Mouse (Mus musculus) heart, adult 18-20 months (tissue): ENCODE measurements around the gene Clec16a. TPM values are rescaled to one million over a fixed set of nuclear protein-coding genes. Genes with fewer than 3 reads are reported as not detected.

Experiments used
- DNase-seq, 2 experiments: peaks; one replicate each; pipeline ENCODE4 v3.0.0; 2021 to 2022; ENCODE audit warnings: mixed read lengths in 1 of 2
- long read RNA-seq, 2 experiments: library from polyadenylated mRNA; stranded (forward); transcript quantifications; one replicate each; pipeline ENCODE4 v2.0.0; 2021
- total RNA-seq, 2 experiments: library from RNA; stranded (reverse); gene quantifications; 2 replicates each; pipeline ENCODE4 v1.2.3; 2021

Clec16a gene
- 10 to 100 TPM; 54.5 to 57.2 TPM for total RNA-seq
- long read RNA-seq, experiment 1, partial matches to known transcripts = 20 of 49 reads
- long read RNA-seq, experiment 1, other reads (novel, unspliced or antisense) = 29 of 49 reads
- long read RNA-seq, experiment 2, partial matches to known transcripts = 4 of 18 reads
- long read RNA-seq, experiment 2, other reads (novel, unspliced or antisense) = 14 of 18 reads

DNA sequence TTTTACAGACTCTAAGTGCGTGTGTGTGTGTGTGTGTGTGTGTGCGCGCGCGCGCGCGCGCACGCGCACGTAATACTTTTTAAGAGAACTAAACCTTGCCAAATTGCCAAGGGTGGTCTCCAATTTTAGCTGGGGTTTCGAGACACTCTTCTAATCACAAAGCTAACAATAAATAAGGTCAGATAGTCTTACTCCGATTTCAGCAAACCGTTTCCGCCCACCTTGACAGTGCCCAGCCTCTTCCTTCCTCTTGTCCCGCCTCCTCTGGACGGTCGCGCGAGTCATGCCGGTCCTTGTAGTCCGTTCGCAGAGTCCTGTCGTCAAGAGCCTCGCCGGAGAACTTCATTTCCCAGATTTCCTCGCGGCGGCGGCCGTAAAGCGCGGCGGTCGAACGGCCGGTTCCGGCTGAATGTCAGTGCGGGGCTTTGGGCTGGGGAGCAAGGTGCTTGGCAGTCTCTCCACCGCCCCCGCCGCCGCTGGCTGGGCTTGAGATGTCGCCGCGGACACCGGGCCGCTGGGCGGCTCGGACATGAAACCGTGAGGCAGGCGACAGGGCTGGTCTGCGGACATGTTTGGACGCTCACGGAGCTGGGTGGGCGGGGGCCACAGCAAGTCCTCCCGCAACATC is at the start of gene Clec16a:
TSS of gene Clec16a (plus strand) at position 345 of the 628 bp plus-strand sequence.
- peak; percentile 97 to 99 for DNase-seq

DNA sequence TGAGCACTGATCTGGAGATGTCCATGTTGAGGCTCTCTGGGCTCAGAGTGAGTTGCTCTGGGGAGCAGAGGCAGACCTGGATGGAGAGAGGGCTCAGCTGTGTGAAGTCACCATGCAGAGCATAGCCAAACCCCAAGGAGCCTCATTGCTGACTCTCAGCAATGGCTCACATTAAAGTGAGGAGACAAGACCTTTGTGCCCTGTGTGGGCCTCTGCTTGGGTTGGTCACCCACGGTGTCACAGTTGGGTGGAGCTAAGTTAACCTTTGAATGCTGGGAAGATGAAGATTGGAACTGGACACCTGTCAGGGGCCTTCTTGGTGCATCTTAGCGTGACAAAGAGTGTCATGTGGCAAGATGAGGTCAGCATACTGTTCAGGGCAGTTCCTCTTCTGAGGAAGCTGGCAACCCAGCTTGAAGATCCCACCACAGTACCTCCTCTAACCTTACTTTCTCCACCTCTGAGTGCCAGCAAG is 49.3 kb upstream of the Clec16a start:
- DNase-seq = no peak

DNA sequence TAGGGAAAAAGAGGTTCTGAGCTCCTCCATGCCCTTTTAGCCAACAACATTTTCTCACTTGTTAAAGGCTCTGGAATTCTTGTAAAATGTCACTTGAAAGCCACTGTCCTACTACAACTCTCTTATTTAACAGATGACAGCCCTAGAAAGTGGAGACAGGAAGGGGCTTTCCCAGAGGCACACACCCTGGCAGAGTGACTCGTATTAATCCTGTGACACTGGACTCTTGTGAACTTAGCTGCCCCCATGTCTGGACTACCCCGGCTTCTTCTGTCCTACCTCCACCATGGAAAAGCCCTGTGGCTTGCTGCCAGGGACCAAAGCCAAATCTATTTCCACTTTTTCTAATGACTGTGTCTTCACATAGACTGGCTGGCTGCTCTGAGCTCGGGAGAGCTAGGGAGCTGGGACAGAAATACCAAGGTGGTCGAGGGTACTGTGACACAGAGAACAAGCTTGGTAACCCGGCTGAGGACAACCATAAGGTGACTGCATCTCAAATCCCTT is 47.0 kb upstream of the Clec16a start:
- DNase-seq = peak; percentile 20 to 32

DNA sequence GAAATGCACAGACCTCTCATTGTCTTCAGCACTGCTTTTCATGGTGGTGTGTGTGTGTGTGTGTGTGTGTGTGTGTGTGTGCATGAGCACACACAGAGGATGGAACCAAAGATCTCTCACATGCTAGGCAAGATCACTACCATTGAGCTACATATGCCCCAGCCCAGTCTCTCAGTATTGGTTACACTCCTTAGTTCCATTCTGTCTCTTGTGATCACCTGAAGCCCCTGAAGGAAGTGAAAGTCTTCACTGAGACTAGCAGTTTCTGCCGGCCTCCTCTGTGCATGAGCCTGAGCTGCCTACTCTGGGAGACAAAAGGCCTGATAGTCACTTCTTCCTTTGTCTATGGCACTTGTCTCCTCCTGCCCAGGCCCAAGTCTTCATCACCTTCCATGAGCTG is 46.0 kb upstream of the Clec16a start:
- no peak for DNase-seq

DNA sequence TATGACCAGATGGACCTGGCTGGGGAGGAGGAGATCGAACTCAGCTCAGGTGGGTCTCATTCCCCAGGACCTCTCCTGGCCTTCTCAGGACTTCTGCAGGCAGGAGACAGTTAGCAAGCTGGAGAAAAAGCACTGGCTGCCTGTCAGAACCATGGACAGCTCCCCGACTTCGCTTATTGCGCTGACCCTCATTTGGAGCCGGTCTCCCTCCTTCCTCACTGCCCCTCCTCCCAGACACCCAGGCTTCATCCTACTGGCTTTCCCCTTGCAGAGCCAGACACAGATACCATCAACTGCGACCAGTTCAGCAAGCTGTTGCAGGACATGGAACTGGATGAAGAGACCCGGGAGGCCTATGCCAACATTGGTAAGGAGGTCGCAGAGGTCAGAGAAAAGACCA is 43.3 kb upstream of the Clec16a start:
- peak in 1 of 2 experiments; percentile 38 for DNase-seq

DNA sequence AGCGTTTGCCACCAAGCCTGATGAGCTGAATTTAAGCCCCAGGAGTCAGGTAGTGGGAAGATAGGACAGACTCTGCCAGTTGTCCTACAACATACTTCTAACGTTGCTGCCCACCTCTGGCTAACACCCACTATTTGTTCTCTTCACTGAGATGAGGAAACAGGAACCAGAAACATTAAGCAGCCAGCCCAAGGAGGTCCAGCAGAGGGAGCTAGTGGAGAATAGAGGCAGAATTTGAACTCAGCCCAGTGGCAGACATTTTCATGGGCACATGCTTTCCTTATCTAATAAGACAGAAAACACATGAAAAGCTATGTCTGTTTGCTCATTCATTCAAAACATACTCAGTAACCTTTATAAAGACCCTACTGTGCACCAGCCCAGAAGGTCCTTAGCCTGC is 42.1 kb upstream of the Clec16a start:
- DNase-seq = no peak

DNA sequence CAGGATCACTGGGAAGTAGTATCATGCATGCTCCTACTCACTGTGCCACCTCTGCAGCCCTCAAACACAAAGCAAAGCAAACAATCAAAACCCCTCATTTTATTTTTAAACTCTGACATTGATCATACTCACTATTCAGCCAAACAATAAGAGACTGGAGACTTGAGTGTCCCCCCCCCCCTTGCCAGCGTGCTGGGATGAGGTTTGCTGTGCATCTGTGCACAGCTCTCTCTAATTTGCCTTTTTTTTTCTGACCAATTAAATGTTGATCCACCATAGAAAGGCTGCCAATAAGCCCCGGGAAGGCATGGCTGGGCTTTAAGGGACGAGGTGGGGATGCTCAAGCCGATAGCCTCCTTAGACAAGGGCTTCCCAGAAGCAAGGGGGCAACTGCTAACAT is 37.7 kb upstream of the Clec16a start:
- no peak for DNase-seq

DNA sequence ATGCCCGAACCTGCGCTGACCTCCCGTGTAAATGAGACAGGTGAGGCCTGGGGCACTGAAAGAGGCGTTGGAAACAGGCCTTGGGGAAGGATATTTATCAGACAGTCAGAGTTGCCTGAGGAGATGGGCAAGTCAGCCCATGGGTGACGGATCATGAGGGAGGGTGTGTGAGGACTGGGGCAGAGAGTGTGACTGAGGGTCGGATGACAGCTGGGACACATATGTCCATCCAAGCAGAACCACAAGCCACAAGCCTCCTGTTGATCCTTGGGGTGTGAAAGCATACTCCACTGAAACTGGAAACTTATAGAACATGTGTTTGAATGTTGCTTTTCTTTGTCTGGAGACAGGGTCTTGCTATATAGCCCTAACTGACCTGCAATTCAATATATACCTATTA is 36.4 kb upstream of the Clec16a start:
- no peak for DNase-seq

DNA sequence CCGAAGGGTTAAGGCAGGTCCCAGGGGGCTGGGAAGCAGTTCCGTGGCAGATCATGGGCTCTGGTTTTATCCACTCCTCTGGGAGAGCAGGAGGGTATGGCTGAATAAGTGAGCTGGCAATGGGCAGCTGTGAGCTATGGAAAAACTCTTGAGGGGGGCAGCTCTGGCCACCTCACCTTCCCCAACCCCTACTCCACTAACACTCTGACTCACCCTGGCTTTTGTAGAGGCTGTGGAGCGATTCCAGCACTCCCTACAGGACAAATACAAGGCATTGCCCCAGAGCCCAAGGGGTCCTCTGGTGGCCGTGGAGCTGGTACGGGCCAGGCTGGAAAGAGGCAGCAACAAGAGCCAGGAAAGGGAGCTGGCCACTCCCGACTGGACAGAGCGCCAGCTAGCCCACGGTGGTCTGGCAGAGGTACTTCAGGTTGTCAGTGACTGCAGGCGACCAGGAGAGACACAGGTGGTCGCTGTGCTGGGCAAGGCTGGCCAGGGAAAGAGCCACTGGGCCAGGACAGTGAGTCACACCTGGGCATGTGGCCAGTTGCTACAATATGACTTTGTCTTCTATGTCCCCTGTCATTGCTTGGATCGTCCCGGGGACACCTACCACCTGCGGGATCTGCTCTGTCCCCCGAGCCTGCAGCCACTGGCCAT is 34.5 kb upstream of the Clec16a start:
- peak in 1 of 2 experiments; percentile 51 for DNase-seq

DNA sequence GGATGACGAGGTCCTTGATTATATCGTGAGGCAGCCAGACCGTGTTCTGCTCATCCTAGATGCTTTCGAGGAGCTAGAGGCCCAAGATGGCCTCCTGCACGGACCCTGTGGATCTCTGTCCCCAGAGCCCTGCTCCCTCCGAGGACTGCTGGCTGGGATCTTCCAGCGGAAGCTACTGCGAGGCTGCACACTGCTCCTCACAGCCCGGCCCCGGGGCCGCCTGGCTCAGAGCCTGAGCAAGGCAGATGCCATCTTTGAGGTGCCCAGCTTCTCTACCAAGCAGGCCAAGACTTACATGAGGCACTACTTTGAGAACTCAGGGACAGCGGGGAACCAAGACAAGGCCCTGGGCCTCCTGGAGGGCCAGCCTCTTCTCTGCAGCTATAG is 34.0 kb upstream of the Clec16a start:
- no peak for DNase-seq

DNA sequence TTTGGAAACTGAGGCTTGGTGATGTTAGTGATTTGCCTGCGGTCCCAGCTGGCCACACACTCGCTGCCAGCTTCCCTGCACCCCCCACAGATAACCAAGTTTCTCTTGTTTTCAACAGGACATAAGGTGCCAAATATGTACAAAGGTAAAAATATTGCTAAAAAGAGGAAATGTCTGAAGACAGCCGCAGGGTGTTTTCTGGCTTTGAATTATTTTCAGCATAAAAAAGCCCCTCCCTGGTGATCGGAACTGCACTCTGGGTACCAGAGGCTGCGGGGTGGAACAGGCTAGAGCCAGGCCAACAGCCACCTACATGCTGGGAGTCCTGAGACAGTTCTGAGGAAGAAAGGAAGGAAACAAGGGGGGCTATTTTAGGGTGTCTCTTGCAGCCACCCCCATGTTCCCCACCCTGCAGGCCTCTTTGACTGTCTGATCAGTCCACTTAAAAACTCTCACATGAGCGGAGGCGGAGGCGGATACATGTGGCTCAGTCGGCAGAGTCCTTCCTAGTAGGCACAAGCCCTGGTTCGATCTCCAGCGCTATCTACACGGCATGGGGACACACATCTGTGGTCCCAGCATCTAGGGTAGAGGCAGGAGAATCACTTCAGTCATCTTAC is 29.1 kb upstream of the Clec16a start:
- DNase-seq = no peak

DNA sequence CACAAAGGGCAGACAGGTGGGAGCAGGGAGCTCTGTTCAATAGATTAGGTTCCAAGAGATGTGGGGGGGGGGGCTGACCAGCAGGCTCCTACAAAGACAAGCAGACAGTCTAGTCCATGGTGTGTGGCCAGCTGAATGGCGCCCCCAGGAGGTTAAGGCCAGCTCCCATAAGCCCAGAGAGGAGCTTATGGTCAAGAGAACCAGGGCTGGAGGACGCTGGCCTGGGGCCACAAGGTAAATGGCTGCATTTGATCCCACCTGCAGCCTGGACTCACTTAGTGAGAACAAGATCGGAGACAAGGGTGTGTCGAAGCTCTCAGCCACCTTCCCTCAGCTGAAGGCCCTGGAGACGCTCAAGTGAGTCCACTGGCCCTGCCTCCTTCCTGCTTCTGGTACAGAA is 27.1 kb upstream of the Clec16a start:
- no peak for DNase-seq

DNA sequence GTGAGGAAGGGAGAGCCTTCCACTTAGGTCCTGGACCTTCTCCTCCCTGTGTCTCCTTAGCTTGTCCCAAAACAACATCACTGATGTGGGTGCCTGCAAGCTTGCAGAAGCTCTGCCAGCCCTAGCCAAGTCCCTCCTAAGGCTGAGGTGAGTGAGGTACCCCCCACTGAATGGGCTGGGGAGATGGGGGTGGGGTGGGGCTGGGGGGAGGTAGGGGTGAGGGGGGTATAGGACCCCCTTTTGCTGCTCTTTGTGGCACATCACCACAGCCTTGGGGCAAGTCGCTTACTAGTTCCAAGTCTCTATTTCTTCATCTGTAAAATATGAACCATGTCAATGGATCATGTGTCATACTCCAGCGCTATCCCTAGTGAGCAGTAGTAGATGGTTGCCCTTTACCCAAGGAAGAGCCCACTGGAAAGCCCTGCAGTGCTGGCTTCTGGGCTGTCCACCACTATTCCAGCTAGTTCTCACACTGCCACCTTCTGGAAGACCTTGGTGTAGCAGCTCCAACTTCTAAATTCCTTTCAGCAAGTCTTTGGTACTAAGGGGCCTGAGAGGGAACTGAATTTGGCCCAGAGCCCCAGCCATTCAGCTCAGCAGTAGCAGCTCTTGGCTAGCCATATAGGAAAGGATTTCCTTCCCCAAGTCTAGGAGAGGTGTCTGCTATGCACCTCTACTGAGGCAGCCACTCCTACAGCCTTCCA is 24.1 kb upstream of the Clec16a start:
- DNase-seq = peak; percentile 71 to 90

DNA sequence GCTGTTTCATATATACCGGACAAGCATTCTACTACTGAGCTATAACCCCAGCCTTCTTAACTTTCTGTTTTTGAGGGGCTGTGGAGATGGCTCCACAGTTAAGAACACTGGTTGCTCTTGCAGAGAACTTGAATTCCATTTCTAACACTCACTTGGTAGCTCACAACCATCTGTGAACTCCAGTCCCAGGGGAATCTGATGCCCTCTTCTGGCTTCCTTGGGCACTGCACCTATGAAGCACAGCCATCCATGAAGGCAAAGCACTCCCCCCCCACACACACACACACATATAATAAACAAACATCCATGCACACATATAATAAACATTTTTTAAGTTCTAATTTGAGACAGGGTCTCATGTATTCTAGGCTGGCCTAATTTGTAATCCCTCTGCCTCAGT is 22.3 kb upstream of the Clec16a start:
- peak; percentile 54 to 79 for DNase-seq

DNA sequence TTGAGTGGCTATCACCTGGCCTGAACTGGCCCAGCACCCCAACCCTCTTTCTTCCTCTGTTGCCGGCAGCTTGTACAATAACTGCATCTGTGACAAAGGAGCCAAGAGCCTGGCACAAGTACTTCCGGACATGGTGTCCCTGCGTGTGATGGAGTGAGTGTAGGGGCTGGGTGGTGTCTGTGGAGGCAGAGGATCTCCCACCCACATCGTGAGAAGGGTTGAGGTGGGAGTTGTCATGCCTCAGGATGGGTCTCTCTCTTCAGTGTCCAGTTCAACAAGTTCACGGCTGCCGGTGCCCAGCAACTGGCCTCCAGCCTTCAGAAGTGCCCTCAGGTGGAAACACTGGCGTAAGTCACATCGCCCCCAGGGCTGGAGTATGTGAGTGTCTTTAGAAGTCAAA is 21.5 kb upstream of the Clec16a start:
- DNase-seq = no peak

DNA sequence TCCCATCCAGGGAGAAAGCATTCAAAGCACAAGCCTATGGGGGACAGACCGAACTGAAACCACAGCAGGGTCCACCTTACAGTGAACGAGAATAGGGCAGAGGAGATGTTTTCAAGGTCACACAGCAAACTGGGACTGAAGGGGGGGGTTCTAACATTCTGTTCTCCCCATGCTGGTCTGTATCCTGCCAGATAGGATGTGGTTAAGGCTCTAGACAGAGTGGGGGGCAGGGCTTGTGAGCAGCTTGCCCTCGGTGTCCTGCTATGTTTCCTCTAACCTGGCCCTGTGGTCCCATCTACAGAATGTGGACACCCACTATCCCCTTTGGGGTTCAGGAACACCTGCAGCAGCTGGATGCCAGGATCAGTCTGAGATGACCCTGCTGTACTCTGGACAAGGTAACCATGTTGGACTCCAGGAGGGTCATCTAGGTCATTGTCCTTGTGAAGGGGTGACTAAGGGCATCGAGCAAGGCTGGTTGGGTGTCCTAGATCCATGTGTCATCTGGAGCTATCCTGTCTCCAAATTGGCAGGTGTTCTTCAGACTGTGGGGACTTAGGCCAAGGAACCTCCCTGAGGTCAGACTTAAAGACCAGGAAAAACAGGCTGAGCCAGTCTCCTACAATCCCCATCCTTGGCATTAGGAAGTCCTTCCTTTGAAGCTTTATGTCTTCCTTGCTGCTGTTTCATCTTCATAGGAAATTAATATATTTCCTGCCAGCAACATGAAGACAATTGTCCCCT is 20.1 kb upstream of the Clec16a start:
- no peak for DNase-seq

DNA sequence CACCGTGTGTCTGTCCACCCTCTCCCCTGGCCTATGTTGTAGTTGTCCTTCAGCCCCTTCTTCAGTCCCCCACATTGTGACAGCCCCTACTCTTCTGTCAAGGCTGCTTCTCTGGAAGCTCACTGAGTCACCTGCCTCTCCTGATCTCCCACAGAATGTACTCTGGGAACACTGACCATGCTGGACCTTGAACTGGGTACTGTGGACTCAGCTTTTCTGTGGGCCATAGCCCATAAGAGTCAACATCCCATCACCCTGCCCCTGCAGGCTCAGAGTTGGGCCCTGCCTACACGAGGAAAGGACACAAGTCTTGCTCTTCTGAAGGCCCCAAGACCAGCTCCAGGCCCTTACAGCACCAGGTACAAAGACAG is 19.5 kb upstream of the Clec16a start:
- no peak for DNase-seq

DNA sequence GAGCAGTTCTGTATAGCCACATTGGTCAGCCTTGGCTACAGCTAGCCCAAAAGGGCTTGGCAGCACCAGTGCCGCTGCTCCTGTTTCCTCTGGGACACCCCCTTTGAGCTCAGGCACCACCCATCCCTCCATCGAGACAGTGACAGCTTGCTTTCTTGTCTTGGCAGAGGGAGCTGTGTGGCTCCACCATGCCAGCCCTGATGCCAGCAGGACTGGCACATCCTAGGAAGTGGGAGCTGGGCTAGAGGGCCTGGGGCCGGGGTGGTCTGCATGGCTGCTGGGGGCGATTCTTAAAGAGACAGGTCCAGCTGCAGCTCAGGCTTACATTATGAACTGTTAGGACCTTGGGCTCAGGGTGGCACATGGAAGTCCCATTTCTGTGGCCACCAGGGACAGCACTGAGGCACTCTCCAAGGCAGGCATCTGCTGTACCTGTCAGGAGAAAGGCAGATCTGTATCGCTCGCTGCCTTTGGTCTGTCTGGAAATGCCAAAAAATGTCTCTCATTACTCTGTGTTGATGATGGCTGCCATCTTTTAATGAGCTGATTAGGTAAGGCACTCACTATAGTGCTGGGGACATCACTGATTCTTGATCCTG is 18.0 kb upstream of the Clec16a start:
- no peak for DNase-seq

DNA sequence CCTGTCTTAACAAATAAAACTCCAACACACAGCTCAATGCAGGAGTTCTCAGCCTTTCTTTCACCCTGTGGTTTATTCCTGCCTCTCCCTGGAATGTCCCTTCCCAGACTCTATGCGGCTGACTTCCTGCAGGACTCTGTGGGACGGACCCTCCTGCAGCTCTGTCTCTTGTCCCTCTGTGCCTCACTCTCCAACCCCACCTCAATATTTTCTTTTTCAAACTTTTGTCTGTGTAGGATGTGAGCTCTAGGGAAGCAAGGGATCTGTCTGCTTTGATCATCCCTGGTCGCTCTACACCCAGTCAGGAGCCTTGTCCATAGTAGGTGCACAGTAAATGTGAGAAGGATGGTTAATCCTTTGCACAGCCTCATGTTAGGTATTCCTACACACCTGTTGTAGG is 16.8 kb upstream of the Clec16a start:
- no peak for DNase-seq

DNA sequence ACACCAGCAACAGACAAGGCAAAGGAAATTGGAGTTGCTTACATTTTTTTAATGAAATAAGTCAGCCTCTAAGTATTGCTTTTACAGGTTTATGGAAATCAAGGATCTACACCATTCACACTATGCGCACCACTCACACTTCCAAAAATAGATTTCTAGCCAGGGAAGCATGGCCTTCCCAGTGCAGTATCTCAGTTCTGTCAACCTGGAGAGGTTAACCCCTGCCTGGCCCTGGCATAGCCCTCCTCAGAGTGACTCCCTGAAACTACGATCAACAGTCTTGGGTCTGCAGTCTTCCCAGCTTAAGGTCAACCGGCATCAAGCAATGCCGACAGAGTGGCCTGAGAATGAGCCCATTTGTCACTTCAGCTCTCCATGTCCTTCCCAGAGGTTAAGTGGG is 15.0 kb upstream of the Clec16a start:
- no peak for DNase-seq

DNA sequence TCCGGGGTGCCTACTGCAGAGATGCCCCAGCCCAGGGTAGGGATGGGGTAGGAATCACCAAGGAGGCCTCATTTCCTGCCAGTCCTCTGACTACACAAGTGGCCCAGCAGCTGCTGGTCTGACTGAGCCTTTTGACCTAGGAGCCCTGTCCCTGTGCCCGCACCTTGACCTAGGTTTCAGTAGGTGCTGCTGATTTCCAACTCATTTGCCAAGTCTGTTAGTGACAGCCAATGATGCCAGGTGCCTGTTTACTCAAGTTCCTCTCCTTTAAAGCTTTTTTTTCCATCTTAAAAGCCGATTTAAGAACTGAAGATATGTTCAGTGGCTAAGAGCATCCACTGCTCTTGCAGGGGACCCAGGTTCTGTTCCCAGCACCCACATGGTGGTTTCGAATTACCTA is 11.4 kb upstream of the Clec16a start:
- no peak for DNase-seq
